Mouse (Mus musculus): ENCODE data around the gene Ndufa7.
"Not testable (repeated sequence)": the region's sequence is repeated elsewhere in the genome, so short reads cannot be mapped to it uniquely, and the experiment has no call there.

Ndufa7 gene

DNA sequence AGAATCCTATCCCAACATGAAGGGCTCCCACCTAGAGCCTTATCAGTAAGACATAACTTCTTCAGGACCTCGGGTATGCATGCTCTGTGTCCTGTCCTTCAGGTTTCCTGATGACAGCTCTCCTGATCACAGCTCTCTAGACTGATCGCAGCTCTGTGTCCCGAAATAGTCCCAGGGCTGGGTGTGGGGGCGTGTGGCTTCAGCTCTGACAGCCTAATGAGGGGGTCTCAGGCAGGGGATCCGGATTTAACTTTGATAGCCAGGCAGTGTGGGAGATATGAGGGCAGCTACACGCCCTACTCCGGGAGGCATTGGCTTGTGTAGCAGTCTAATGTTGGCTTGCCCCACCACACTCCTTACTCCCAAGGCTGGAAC is 13.2 kb upstream of the Ndufa7 start:
- no peak for DNase-seq (ENCODE audit: low read depth, low spot score)

DNA sequence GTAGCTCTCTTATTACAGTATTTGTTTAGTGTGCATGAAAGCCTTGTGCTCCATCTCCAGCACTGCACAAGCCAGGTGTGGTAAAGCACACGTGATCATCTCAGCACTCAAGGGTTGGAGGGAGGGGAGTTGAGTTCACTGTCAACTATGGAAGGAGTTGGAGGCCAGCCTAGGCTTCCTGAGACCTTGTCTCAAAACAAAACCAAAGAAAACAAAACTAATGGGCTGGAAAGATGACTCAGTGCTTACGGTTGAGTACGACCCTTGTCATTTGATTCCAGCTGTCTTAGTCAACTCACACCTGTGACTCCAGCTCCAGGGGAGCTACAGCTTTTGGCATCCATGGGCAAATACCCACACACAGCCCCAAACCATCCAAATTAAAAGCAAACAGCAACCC is 11.9 kb upstream of the Ndufa7 start:
- DNase-seq (ENCODE audit: low read depth, low spot score): no peak

DNA sequence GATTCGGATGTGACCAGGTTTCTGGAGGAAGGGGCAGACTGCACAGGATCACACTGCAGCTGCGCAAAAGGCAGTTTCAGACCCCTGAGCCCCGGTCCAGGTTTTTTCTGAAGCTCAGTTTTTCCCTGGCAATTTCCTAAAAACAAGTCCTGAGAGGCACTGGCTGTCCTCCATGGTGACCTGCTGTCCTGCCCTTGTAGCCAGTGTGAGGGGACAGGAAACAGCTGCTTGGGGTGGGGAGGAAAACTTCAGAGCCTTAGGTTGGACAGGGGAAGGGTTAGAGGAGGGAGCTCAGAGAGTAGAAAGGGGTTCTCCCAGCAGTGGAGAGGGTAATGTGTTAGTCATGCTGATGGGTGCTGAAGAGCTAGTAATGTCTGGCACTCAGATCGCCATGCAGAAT is 11.4 kb upstream of the Ndufa7 start:
- no peak for DNase-seq (ENCODE audit: low read depth, low spot score)

DNA sequence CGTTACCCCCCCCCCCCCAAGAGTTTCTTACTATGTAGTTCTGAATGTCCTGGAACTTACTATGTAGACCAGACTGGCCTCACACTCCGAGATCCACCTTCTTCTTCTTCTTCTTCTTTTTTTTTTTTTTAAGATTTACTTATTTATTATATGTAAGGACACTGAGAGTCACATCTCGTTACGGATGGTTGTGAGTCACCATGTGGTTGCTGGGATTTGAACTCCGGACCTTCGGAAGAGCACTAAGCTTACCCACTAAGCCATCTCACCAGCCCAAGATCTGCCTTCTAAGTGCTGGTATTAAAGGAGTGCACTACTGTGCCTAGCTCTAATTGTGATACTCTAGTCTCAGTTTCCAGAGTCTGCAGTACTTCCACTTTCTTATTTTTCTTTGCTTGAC is 9.0 kb upstream of the Ndufa7 start:
- no peak for DNase-seq (ENCODE audit: low read depth, low spot score)

DNA sequence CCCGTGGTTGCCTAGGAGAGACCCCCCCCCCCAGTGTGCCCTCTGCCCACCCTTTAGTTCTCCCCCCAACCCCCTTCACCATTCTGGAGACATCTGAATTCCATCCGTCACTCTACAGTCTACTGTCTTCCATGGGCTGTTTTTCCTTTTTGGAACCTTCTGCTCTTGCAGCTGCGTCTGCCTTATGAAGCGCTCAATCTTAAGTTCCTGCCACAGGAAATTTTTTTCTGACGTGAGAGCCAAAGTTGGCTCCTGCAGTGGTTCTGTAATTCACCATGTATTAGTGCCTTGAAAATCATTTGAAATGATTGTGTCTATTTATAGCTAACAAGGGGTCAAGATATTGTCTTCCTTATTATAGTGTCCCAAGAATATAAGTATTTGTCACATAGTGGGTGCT is 7.8 kb upstream of the Ndufa7 start:
- DNase-seq (ENCODE audit: low read depth, low spot score): no peak

DNA sequence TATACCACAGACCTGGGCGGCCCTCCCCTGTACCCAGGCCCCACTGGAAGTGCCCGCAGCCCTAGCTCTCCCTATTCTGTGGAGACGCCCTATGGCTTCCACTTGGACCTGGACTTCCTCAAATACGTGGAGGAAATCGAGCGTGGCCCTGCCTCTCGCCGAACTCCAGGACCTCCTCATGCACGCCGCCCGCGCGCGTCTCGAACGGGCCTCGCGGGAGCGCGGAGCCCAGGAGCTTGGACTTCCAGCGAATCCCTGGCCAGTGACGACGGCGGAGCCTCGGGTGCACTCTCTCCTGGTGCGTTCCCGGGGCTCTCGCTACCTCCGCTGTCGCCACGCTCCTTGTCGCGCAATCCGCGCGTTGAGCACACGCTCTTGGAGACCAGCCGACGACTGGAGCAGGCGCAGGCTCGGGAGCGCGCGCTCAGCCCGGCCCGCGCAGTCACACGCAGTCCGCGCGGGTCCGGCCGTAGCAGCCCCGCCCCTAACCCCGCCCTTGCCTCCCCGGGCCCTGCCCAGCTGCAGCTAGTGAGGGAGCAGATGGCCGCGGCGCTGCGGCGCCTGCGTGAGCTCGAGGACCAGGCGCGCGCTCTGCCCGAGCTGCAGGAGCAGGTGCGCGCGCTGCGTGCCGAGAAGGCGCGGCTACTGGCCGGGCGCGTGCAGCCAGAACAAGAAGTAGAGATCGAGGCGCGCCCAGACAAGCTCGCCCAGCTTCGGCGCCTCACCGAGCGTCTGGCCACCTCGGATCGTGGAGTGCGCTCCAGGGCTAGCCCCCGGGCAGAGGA is 7.0 kb upstream of the Ndufa7 start:
- peak; percentile 92 for DNase-seq (ENCODE audit: low read depth, low spot score)

DNA sequence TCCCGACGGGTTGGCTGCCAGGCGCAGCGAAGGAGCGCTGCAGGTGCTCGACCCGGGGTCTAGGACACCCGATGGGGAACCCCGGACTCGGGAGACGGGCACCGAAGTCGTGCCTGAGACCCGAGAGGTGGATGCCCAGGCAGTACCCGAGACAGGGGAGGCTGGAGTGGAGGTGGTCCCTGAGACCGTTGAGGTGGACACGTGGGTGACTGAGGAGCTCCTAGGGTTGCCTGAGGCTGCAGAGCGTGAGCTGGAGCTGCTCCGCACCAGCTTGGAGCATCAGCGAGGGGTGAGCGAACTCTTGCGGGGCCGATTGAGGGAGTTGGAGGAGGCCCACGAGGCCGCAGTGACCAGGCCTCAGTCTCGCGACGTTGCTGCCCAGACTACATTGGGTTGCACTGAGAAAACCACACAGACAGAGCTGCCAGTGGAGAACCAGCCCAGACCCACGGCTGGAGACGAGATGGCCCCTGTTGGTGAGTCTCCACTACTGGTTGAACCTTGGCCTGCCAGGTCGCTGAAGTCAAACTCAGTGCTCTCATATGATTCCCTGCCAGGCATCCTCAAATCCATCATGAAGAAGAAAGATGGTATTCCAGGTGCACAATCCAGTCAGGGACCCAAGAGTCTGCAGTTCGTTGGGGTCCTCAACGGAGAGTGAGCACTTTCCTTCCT is 6.3 kb upstream of the Ndufa7 start:
- no peak for DNase-seq (ENCODE audit: low read depth, low spot score)

DNA sequence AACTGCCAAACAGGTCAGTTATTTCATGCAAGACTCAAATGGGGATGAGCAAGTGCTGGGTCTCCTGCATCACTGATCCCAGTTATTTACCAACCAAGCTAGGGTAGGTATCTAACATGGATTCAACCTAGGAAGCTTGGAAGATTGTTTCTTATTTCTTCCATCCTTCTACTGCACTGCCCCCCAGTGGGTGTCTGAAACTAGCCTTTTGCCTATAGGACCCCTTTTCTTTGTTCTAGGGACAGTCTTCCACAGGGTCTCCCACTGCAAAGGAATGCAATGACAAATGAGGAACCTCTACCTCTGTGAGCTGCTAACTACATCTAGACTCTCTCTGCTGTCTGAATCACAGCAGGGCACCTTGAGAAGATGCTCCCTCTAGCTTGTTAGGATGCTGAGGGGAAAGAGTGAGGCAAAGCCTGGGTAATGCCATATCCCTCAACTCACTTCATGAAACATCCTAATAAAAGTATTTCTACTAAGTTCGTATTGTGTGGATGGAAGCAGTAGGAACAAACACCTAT is 1.9 kb upstream of the Ndufa7 start:
- no peak for DNase-seq (ENCODE audit: low read depth, low spot score)

DNA sequence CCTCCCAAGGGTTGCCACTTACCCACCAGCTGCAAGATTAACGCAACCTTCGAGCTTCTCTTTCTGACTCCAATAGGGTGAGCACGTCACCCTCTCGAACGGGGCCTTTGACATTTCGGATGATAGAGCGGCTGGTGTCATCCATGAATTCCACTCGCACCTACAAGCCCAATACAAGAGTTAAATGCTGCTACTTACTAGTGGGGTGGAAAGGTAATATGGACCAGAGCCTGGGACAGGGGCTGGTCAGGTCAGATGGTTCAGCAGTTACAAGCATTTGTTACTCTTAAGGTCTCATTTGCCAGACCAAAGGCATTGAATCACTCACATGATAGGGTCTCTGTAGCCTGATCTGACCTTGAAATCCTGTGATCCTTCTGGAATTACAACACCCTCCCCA is 1.2 kb upstream of the Ndufa7 start:
- DNase-seq (ENCODE audit: low read depth, low spot score): not testable (repeated sequence)

DNA sequence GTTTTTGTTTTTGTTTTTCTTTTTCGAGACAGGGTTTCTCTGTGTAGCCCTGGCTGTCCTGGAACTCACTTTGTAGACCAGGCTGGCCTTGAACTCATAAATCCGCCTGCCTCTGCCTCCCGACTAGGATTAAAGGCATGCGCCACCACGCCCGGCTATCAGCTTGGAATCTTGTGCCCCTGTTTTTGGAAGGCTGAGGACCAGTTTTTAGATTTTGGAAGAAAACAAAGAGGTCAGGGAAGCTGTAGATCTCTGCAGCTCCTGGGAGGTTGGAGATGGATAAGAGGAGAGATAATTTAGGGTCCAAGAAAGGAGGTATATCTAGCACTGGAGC is 592 bp downstream of the Ndufa7 start:
- DNase-seq (ENCODE audit: low read depth, low spot score): not testable (repeated sequence)

DNA sequence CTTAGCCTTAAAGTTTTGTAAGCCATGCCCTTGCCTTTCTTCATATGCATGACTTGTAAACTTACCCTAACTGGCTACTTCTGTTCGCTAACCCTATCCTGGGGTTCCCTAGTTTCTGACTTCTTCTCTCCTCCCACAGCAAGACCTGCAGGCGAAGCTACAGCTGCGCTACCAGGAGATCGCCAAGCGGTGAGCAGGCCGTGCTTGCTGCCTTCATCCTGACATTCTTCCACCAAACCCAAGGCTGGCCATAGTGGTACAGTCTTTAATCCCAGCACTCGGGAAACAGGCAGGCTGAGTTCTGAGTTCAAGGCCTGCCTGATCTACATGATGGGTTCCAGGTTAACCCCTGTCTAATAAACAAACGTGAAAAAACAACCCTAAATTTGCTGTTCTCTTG is 1.1 kb downstream of the Ndufa7 start:
- no peak for DNase-seq (ENCODE audit: low read depth, low spot score)

DNA sequence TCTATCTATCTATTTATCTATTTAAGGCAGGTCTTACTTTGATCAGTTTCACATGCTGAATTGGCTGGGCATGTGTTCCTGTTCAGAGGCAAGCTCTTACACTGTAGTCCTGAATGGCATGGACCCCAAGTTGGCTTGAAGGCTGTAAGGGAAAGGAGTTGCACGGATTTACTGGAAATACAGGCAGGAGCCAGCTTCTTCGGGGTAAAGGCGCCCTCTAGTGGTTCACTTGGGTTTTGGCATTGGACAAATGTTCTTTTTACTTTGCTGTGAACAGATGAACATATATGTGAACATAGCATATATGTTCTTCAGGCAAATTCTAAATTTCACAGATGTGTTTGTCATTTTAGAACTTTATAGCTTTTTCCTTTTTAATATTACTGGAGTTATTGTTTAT is 2.5 kb downstream of the Ndufa7 start:
- DNase-seq (ENCODE audit: low read depth, low spot score): no peak

DNA sequence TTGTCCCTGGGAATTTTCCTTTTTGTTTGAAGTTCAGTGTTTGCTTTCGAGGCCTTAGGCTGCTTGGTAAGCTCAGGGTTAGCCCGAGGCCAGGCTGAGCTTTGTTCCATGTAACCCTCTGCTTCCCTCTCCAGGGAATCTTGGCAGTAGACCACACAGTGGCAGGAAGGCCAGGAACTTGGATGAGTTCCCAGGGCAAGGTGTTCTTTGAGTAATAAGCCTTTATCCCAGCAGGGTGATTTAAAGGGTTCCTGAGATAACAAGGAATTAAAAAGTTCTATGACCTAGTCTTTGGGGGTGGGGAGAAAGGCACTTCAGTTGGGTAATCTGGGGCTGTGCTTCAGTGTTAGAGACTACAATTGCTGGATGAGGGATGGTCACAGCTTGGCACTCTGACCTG is 4.5 kb downstream of the Ndufa7 start:
- DNase-seq (ENCODE audit: low read depth, low spot score): no peak

DNA sequence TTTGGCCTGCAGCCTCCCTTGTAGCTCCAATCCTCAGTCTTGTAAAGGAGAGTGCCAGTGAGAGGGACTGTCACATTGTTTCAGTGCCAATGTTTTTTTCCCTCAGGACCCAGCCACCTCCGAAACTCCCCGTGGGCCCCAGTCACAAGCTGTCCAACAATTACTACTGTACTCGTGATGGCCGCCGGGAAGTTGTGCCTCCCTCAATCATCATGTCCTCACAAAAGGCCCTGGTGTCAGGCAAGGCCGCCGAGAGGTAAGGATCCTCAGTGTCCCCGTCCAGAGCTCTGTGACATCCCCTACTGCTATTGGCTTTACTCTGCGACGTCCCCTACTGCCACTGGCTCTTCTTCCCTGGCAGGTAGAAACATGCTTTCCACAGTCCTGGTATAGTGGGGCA is 5.2 kb downstream of the Ndufa7 start:
- DNase-seq (ENCODE audit: low read depth, low spot score): no peak

DNA sequence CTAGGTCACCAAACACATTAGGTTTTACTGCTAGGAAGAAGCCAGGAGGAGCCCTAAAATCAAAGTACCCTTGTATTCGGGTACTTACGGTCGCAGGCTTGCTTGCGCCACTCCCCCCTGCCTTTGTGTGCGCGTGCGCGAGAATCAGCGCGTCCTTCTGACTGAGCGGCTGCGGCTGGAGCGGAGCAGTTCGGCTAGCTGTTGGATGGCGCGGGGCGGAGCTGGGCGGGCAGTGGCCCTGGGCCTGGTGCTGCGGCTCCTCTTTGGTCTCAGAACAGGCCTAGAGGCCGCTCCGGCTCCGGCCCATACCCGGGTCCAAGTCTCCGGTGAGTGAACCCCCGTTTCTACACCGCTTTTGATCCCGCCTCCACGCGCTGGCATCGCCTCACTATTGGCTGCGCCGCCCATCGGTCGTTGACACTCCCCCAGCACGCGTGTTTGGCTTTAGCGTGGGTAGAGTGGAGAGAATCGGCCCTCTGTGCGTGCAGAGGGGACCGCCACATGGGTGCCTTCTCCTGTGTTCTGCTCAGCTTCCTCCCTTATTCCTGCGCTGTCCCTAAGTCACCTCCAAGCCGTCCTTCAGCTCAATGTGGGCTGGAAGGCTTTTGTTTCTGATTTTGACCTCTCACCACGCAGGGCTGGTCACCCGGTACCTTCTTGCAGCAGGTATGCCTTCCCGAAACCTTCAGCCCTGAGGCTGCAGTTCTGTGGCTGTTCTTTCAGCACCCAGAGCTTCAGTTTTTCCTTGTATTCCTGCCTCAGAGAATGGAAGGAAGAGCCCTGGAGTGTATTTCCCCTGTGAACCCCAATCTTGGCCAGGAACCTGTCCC is 18.8 kb downstream of the Ndufa7 start, which contains the start of gene Cd320:
Gene Cd320 (plus strand): TSS at position 126 of the 830 bp plus-strand sequence.
- DNase-seq (ENCODE audit: low read depth, low spot score): peak; percentile 84

DNA sequence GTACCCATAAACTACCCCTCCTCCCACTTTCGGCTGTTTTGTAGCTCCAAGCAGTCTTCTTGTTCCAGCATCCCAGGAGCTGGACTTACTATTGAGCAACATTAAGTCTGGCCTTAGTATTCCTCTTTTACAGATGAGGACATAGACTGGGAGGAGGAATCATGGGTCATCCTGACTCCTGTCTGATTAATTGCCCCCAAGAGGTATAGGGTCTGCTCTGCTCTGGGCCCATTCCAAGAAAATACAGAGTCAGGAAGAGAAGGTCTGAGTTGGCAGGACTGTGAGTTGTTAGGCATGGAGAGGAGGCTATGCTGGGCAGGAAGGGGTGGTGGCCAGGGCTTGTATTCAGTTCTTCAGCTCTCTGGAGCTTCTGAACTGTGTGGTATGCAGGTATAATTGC is 19.8 kb downstream of the Ndufa7 start:
- DNase-seq (ENCODE audit: low read depth, low spot score): no peak

DNA sequence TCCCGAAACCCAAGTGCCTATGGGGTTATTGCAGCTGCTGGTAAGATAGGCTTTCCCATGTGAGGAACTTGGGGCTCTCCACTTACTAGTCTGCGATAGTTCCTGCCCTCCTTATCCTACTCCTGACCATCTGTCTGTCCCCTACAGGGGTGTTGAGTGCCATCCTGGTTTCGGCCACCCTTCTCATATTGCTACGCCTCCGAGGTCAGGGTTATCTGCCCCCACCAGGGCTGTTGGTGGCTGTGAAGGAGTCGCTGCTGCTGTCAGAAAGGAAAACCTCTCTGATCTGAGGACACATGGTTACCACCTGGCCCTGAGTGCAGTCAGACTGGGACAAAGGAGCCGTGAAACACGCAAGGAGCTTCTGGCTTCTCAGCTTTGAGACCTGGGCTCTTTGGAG is 23.8 kb downstream of the Ndufa7 start:
- DNase-seq (ENCODE audit: low read depth, low spot score): no peak

DNA sequence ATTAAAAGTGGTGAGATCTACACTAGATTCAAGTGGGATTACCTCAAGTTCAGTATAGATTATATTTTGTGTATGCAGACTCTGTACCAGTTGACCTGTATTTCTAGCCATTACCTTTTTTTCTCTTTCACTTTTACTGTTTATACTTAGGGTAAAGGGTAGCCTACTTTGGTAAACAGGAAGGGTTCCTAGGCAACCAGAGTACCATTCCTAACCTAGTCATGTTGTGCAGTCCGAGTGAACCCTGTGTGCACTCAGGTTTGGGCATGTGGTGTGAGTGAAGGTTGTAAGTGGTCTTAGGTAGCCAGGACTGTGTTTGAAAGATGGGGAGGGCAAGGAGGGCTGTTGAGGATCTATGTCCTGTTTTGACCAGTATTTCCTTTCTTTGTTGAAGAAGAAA is 27.0 kb downstream of the Ndufa7 start:
- DNase-seq (ENCODE audit: low read depth, low spot score): no peak

DNA sequence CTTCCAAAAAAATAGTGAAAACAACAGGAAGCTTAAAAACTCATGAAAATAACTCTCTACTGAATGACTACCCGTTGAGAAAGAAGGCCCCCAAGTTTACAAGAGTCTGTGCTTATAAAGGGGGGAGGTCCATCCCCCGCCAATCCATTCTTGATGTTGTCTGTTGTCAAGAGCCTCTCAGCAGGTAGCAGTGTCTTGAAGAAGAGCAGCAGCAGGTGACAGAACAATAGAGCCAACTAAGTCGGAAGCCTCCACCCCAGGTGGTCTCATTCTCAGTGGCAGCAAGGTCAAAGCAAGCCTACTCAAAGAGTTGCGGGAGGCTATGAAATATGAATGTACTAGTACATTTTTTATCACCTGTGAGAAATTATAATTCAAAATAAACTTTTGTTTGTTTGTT is 33.4 kb downstream of the Ndufa7 start:
- DNase-seq (ENCODE audit: low read depth, low spot score): no peak

DNA sequence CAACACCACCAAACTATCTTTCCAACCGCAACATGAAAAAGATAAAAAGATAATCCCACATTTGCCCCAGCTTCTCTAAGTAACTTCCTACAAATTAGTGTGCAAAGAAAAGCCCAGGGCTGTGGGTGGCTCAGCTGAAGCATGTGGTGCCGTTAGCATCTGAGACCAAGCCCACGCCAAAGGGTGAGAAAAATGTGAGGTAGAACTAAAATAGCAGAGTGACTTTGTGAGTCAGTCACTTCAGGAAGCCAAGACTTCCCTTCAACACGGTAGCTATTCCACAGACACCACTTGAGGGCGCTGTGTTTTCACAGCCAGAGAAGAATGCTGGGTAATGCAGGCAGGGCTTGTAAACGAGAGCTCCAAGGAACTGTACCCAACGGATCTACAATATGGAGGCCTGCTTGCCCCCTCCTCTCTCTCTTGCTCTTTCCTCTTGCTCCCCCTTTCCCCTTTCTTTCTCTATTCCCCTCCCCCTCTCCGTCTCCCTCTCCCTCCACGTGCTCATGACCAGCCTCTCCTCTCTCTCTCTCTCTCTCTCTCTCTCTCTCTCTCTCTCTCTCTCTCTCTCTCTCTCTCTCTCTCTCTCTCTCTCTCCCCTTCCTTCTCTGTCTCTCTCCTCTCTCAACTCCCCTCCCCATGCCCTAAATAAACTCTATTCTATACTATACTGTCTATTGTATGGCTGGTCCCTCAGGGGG is 41.1 kb downstream of the Ndufa7 start:
- DNase-seq (ENCODE audit: low read depth, low spot score): no peak

DNA sequence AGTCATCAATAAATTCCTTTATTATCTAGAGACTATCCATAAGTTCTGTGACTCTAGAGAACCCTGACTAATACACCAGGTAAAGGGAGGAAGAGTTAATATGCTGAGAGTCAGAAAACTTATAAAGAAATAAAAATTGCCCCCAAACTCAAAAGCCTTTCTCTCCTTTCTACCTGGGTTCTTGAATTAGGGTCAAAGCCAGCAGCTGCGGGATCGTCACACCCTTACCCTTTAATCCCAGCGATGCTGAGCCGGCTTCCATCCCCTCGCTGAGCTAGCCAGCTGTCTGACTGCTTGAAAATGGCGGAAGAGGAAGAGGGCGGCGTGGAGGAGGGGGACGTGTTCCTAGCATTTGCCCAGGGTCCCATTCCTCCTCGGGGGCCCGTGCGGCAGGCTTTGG is 49.2 kb downstream of the Ndufa7 start, which contains the start of gene Gm7029:
Gene Gm7029 (plus strand): TSS at position 301 of the 400 bp plus-strand sequence.
- not testable (repeated sequence) for DNase-seq (ENCODE audit: low read depth, low spot score)

DNA sequence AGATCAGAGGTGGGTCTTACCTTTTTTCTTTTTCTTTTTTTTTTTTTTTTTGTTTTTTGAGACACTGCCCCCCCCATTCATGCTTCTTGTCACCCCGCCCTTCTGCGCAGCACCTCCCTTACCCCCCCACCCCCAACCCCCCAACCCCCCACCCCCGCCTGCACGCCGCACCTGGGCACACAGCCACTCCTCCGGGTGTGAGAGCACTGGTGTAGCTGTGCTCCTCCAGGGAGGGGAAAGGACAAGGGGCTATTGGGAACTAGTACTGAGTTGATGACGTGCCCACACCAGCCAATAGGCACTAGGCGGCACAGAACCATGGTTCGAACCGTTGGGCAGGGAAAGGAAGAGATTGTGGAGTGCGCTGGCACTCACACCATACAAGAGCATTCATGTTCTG is 50.0 kb downstream of the Ndufa7 start:
- no peak for DNase-seq (ENCODE audit: low read depth, low spot score)

All from brain, embryonic 18.5 days (tissue).